Mouse (Mus musculus): ENCODE data around the gene Nol6.
A peak's percentile ranks its signal among the peaks of the same experiment; 100 is the strongest.

Gene Nol6

GRCm38 (mm10) chr4:41124180-41124951, at the start of gene Nol6:
Nol6 (minus strand) TSS chr4:41124455.
- peak; percentile 100 for DNase-seq

DNA sequence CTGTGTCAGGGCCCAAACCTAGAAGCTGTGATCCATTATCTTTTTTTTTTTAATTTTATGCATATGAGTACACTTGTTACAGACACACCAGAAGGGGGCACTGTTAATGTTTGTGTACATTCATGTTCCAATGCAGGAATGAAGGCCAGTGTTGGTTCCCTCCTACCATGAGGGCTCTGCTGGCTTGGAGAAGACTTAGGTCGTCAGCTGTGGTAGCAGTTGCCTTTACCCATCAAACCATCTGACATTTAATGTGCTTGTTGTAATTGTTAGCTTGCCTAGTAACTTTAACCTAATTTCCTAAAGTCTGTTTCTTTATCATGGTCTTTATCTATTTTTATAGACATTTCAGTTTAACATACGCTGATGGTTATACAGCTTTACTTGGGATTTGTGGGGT, 46.7 kb upstream of the Nol6 start:
- no peak for DNase-seq

DNA sequence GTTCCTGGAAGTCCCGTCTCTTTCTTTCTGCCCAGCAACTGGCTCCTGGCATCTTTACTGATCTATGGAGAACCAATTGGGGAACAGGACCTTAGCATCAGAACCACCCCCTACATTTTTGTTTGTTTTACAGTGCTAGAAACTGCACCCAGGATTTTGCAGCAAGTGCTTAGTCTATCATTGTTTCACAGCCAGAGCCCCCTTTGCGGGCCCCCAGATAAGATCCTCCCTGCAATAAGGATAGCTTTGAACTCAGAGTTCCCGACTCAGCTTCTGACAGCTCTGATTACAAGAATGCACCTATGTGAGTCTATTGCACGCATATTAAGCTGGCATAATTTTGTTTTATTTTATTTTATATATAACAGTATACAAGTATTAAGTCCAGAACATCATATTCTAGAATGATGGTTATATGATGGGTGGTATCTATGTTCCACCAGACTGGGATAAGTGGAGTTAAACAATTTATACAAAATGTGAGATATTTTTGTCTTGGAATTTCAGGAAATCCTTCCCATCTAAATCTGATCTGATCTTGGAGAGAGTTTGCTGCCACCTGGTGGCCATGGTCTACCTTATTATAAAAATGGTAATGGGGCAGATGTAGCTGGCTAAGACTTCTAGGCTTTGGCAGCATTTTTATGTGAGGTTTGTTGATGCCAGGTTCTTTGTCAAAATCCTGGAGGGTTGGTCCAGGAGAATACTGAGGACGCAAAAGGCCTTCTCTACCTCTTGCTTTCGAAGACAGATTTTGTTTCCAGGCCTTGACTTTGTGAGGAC, 41.6 kb upstream of the Nol6 start:
- DNase-seq: no peak

DNA sequence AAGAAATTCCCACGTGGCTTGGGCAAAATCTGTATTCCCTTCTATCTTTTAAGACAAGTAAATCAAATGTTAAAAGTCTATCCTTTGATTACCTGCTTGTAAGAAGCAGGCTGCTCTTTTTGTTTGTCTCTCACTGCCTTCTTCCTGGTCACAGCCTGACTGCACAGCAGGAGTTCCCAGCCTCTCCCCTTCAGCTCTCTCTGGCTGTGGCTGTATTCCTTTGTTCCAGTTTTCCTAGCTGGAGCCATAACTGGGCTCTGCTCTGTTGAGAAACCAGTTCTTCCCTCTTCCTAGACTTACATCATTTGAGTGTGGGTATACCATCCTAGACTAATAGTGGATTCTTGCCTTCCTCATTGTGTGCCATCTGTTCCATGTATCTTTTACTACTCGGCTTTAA, 40.7 kb upstream of the Nol6 start:
- no peak for DNase-seq

DNA sequence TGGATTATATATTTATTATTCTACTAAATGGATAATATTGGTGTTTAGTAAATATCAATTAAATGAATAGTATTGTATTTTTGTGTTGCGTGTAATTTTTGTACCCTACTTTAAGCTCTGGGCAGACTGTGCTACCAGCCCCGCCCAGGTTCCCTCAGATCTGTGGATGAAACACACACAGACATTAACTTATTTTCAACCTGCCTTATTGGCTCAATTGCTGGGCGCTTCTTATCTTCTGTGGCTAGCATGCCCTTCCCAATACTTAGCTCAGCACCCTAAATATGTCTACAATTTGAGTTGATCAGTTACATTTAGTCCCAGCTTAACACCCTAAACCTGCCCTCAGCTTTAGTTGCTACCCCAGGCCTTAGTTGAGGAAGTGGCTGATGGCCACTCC, 37.0 kb upstream of the Nol6 start:
- DNase-seq: no peak

DNA sequence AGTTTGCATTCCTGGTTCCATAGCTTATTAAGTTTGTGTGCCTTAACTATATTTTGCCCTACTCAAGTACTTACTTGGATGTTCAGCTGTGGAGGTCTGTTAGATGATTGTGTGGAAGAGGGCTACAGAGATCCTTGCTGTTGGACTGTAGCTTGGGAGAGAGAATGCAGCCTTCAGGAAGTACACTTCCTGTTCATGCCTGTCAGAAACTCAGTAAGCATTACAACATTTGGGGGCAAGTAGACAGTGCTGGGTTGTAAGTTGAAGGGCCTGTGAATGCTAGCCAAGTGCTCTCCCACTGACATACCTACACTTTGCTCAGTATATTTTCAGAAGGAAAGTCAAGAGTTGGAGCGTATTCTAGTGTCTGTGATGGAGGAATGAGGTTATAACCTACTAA, 34.0 kb upstream of the Nol6 start:
- DNase-seq: no peak

DNA sequence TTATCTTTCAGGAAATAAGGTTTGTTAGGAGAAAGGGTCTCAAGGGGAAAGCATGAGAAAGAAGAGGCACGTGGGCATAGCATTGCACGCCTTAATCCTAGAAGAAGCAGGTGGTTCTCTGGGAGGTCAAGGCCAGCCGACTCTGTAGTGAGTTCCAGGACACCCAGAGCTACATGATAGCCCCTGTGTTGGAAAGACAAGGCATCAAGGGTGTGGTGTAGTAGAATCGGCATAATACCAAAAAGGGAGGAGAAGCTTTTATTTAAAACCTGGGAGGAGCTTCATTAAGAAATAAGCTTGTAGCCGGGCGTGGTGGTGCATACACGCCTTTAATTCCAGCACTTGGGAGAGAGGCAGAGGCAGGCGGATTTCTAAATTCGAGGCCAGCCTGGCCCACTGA, 32.7 kb upstream of the Nol6 start:
- DNase-seq: no peak

- no peak for DNase-seq
Observed at GRCm38 (mm10) chr4:41153146-41153545, 28.9 kb upstream of the Nol6 start.

GRCm38 (mm10) chr4:41151186-41151585, 26.9 kb upstream of the Nol6 start:
- DNase-seq: no peak

DNA sequence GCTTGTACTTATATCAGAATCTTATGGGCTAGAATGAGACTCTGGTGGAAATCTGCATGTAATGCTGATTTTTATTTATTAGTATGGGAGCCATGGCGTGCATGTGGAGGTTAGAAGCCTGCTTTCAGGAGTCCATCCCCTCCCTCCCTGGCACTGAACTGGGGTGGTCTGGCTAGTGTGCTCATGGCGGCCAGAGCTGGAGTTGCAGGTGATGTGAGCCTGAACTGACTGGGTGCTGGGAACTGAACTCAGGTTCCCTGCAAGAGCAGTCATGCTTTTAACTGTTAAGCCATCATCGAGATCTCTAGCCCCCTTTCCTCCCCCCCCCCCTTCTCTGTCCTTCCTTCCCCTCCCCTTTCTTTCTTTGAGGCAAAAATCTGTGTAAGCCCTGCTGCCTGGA, 25.6 kb upstream of the Nol6 start:
- DNase-seq: no peak

DNA sequence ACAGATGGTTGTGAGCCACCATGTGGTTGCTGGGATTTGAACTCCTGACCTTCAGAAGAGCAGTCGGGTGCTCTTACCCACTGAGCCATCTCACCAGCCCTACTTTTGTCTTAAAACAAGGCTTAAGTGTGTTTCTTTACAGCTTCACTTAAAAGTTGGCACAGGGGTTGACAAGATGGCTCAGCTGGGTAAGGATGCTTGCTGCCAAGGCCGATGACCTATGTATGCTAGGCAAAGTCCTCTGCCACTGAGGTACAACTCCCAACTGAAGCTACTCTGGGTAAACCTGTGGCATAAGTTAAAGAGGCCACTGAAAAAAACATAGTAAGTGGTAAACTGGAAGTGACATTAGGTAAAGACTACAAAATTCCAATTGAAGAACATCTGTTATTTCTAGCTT, 18.3 kb upstream of the Nol6 start:
- no peak for DNase-seq

GRCm38 (mm10) chr4:41140174-41140875, 16.1 kb upstream of the Nol6 start:
- no peak for DNase-seq

GRCm38 (mm10) chr4:41136811-41137210, 12.6 kb upstream of the Nol6 start:
- no peak for DNase-seq

DNA sequence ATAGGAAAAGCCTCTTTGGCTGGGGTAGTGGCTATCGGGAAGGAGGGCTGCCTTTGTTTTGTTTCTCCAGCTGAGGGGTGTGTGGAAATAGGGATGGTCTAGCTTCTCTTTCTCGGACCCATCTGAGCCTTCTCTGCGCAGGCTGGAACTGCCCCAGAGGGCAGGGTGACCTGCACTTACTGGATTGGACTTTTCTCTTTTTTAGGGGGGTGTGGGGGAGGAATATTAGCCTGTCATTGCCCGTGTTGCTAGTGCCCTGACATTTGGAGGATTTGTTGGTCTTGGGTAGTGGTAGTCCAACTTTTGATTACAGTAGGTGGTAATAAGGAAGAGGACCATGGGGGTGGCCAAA, 12.2 kb upstream of the Nol6 start:
- peak; percentile 96 for DNase-seq

DNA sequence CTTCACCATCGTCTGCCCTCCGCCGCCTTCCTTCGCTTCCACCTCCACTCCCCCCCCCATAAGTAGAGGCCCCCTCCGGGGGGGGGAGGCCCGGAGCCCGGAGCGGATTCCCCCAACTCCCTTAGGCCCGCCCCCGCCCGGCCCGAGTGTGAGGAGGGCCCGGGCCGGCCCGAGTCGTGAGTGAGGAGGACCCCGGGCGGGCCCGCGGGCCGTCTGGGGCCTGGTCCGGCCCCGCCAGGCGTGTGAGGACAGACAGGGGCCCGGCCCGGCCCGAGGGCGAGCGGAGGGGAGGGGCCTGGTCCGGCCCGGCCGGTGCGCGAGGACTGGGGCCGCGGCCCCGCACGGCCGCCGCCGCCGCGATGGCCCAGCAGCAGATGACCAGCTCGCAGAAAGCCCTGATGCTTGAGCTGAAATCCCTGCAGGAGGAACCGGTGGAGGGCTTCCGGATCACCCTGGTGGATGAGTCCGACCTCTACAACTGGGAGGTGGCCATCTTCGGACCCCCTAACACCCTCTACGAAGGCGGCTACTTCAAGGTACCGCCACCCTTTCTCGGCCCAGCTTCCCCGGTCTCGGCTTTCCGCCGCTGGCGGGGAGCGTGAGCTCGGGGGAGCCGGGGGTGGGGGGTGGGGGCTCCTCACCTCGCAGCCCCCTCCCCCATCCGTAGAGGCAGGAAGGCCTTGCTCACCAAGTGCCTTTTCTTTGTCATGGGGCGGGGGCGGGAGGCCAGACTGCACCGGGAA, 11.6 kb upstream of the Nol6 start, which contains the start of gene Ube2r2:
Gene Ube2r2, plus strand, starts transcription at position 33 of the 743 bp plus-strand sequence.
- peak; percentile 99 for DNase-seq

- DNase-seq: peak; percentile 99
Observed at GRCm38 (mm10) chr4:41134935-41135710, 10.9 kb upstream of the Nol6 start.

DNA sequence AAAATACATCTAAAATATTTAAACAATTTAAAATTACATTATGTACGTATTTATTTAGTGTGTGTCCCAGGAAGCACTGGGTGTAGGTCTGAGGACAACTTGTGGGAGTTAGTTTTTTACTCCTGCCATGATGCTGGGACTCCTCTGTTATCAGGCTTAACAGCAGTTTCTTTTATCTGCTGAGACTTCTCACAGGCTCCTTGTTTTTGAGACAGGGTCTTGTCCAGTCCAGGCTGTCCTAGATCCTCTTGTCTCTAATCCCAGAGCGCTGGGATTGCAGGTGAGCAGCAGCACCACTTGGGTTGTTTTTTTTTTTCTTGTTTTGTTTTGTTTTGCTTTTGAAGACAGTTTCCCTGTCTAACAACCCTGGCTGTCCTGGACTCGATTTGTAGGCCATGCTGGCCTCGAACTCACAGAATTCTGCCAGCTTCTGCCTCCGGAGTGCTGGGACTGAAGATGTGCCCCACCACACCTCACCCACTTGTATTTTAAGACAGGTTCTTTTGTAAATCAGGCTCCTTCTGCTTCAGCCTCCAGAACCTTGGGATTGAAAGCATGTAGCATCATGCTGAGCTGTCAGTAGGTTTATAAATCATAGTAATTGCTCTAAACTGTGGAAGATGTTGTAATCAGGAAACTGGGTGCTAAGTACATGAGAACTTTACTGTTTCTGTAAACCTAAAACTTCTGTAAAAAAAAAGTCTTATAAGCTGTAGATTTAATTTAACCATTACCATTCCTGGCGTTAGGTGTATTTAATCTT, 9.5 kb upstream of the Nol6 start:
- DNase-seq: no peak

- no peak for DNase-seq
Observed at GRCm38 (mm10) chr4:41132471-41132870, 8.2 kb upstream of the Nol6 start.

GRCm38 (mm10) chr4:41129836-41130235, 5.6 kb upstream of the Nol6 start:
- no peak for DNase-seq

GRCm38 (mm10) chr4:41129406-41129805, 5.2 kb upstream of the Nol6 start:
- peak; percentile 94 for DNase-seq

GRCm38 (mm10) chr4:41118706-41119292, 5.5 kb downstream of the Nol6 start:
- peak; percentile 94 for DNase-seq

All from heart, adult 11 months (tissue).